Mouse (Mus musculus): ENCODE measurements around the gene Slc6a16.

- TF ChIP-seq EP300 (IDR thresholded peaks at IDR 0.05; ENCODE audit: insufficient read depth, low read depth, low read length) (no peak), CTCF (IDR thresholded peaks at IDR 0.05; ENCODE audit: low read depth, low read length) (no peak), POLR2A (IDR thresholded peaks at IDR 0.05; ENCODE audit: insufficient read depth, low read length) (no peak)
These were observed 12.3 kb upstream of the Slc6a16 start for GRCm38 (mm10) chr7:45228548-45228947.

Measured in ES-Bruce4 (cell line).